Mouse (Mus musculus) thymus, adult 2 months (tissue): ENCODE results near the gene Pcdh8.

Experiments
- CTCF ChIP-seq: fragments of 200-500 bp; IDR thresholded peaks from 2 replicates; pipeline ENCODE4 v1.5.1; 2012; ENCODE audit warnings: mild to moderate bottlenecking, control low read depth, low read length, moderate library complexity, borderline replicate concordance; ENCODE audit not compliant: control insufficient read depth, poor library complexity, insufficient read depth; ENCODE audit errors: extremely low read depth
- POLR2A ChIP-seq: fragments of 200-500 bp; IDR thresholded peaks from 2 replicates; pipeline ENCODE4 v1.6.1; 2012; ENCODE audit warnings: mild to moderate bottlenecking, low read length, control low read depth, moderate library complexity; ENCODE audit not compliant: control insufficient read depth, poor library complexity, insufficient read depth; ENCODE audit errors: extremely low read depth

DNA sequence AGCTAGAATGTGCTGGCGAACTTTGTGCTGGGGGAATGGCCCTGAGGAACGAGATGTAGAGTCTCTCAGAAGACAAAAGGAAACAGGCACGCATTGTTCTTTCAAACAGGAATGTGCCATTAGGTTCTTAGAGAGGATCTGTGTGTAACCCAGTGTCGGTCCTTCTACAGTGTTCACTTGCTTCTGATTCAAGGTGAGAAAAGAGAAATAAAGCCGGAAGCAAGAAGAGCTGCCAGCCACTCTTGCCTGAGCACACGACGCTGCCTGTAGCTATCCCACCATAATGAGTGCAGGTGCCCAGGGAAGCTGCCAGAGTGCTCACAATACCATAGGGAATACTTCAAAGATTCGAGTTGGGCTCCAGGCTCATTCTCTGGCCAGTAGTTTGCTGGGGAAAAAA, 43.6 kb upstream of the Pcdh8 start:
- no peak for TF ChIP-seq CTCF
- TF ChIP-seq POLR2A: no peak
